Mouse (Mus musculus) heart, embryonic 13.5 days (tissue): Measurements from ENCODE around the gene Gnl1. TPM values are rescaled to one million over a fixed set of nuclear protein-coding genes. Genes with fewer than 3 reads are reported as not detected.

Experiments used
- ATAC-seq: fragments of 200-750 bp; cut with Nextera tagmentation; 2 replicates; pipeline ENCODE4 v1.8.0; 2017; ENCODE audit warnings: moderate TSS enrichment; ENCODE audit not compliant: insufficient number of reproducible peaks, low FRiP score, low TSS enrichment; ENCODE audit errors: extremely low read depth
- H3K27ac ChIP-seq: fragments of 300-500 bp; sonication (generic); replicated peaks from 2 replicates; pipeline ENCODE4 v1.5.1; 2015; ENCODE audit warnings: moderate library complexity, mild to moderate bottlenecking, inconsistent platforms
- H3K27me3 ChIP-seq: fragments of 300-500 bp; sonication (generic); replicated peaks from 2 replicates; pipeline ENCODE4 v1.6.1; 2015; ENCODE audit warnings: mild to moderate bottlenecking, inconsistent platforms
- H3K36me3 ChIP-seq: fragments of 300-500 bp; sonication (generic); 2 replicates; pipeline ENCODE4 v1.6.1; 2015; ENCODE audit warnings: mild to moderate bottlenecking, inconsistent platforms
- H3K4me1 ChIP-seq: fragments of 300-500 bp; sonication (generic); 2 replicates; pipeline ENCODE4 v1.6.1; 2015; ENCODE audit warnings: inconsistent platforms
- H3K4me2 ChIP-seq: fragments of 300-500 bp; sonication (generic); 2 replicates; pipeline ENCODE4 v1.6.1; 2015; ENCODE audit warnings: inconsistent platforms, mild to moderate bottlenecking, moderate library complexity
- H3K4me3 ChIP-seq: fragments of 300-500 bp; sonication (generic); 2 replicates; pipeline ENCODE4 v1.5.1; 2015; ENCODE audit warnings: moderate library complexity, mild to moderate bottlenecking, inconsistent platforms
- H3K9ac ChIP-seq: fragments of 300-500 bp; sonication (generic); 2 replicates; pipeline ENCODE4 v1.6.1; 2015; ENCODE audit warnings: inconsistent platforms, mild to moderate bottlenecking, moderate library complexity
- H3K9me3 ChIP-seq: fragments of 300-500 bp; sonication (generic); 2 replicates; pipeline ENCODE4 v1.6.1; 2016; ENCODE audit warnings: inconsistent platforms
- WGBS: fragments of 180-500 bp; shearing (Covaris S2); methylation state at CpG from one replicate; pipeline ENCODE4 v1.1.7; 2015; ENCODE audit warnings: mixed read lengths; 5-methylcytosine and 5-hydroxymethylcytosine counted together
- polyA plus RNA-seq: library from polyadenylated mRNA; unstranded; fragments of >200 nt; fragmentation: Nextera tagmentation; extraction: Ambion mirVana; gene quantifications from 2 replicates; pipeline ENCODE4 v1.2.1, GENCODE M21; 2015

The Gnl1 gene
- polyA plus RNA-seq, 1 experiment from 2014 or later, result 38.9 TPM

DNA sequence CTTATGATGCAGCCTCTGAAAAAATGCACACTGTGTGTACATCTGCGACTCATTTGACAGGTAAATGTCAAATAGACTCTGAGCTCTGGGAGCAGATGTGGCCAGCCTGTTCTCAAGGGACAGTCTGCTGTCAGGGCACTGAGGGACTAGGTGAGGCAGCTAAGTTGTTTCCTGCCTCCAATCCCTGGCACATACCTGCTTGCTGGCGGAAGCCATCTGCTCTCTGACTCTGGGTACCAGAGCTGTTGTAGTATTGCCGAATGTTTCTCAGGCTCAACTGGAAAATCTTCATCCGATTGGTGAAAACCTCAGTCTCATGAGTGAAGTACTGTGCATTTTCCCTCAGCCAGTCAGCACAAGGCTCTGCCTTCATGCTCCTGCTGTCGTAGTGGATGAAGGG is 37.4 kb downstream of the Gnl1 start:
- Histone ChIP-seq H3K27ac (no peak overlapping the region), H3K36me3 (peaks cover 26% of the 10 kb centered on the region), H3K27me3 (no peaks in the 10 kb centered on the region), H3K4me2 (peak overlapping the region; percentile 61; the same call in 1 of the 2 replicates), H3K4me3 (no peak overlapping the region), H3K9ac (no peak overlapping the region), H3K4me1 (peaks cover 4% of the 10 kb centered on the region; the same call in 1 of the 2 replicates), H3K9me3 (no peaks in the 10 kb centered on the region)
- 81% methylated on average over 5 of the region's 5 CpGs for WGBS
- no peak for ATAC-seq

GRCm38 (mm10) chr17:36018979-36019378 is 39.3 kb downstream of the Gnl1 start:
- Histone ChIP-seq H3K4me2 (peak overlapping the region; percentile 61), H3K9ac (no peak overlapping the region), H3K27ac (no peak overlapping the region; the same call in 1 of the 2 replicates), H3K27me3 (no peaks in the 10 kb centered on the region), H3K4me1 (peaks cover 15% of the 10 kb centered on the region), H3K9me3 (no peaks in the 10 kb centered on the region), H3K4me3 (peak overlapping the region; percentile 34), H3K36me3 (peaks cover 26% of the 10 kb centered on the region)
- ATAC-seq, result no peak
- WGBS, result 46% methylated on average over 2 of the region's 2 CpGs

DNA sequence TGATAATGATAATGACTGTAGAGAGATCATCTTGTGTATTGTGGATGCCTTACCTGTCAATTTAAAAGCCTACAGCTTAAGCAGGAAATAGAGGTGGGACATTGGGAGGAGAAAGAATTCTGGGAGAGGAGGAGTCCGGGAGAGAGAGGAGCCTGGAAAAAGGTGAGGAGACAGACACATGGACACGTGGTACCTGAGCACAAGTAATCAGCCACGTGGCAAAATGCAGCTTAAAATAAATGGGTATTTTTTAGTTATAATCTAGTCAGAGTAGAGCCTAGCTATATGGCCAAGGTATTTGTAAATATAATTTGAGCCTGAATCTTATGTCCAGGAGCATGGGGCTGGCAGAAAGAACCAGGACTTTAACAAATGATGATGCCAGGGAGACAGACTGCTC is 39.9 kb downstream of the Gnl1 start:
- peaks cover 15% of the 10 kb centered on the region for H3K4me1 ChIP-seq
- H3K36me3 ChIP-seq, result peaks cover 21% of the 10 kb centered on the region
- peak overlapping the region; percentile 34 for H3K4me3 ChIP-seq
- peak overlapping the region; percentile 73 for H3K27ac ChIP-seq
- H3K9me3 ChIP-seq, result no peaks in the 10 kb centered on the region
- no peak overlapping the region for H3K9ac ChIP-seq
- no peak for ATAC-seq
- 63% methylated on average over 3 of the region's 3 CpGs for WGBS
- H3K27me3 ChIP-seq, result no peaks in the 10 kb centered on the region
- peak overlapping the region; percentile 61 for H3K4me2 ChIP-seq

GRCm38 (mm10) chr17:36020191-36021073 is 40.8 kb downstream of the Gnl1 start, which contains the start of gene H2-T24:
Gene H2-T24 (minus strand): TSS chr17:36020560.
- Histone ChIP-seq H3K4me2 (peak within 1 kb of the TSS; percentile 61), H3K4me1 (peaks cover 15% of the 10 kb centered on the region), H3K27ac (peak within 1 kb of the TSS; percentile 73), H3K27me3 (no peaks in the 10 kb centered on the region), H3K4me3 (peak within 1 kb of the TSS; percentile 34), H3K9ac (peak within 1 kb of the TSS; percentile 2; the same call in 1 of the 2 replicates), H3K9me3 (no peaks in the 10 kb centered on the region), H3K36me3 (peaks cover 11% of the 10 kb centered on the region; the same call in 1 of the 2 replicates)
- peak; percentile 61; the same call in 1 of the 2 replicates for ATAC-seq
- WGBS, result 19% methylated on average over 15 of the region's 15 CpGs

DNA sequence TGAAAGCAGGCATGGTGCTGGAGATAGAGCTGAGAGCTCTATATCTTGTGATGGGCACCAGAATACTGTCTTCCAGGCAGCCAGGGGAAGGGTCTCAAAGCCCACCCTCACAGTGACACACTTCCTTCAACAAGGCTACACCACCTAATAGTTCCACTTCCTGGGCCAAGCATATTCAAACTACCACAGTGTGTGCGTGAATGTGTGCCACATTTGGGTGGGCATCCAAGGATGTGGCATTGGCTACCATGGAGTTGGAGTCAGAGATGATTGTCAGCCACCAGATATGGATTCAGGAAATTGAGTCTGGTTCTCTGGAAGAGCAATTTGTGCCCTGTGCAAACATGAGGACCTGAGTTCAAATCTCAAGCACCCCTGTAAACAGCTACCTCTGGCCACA is 41.7 kb downstream of the Gnl1 start:
- peaks cover 15% of the 10 kb centered on the region for H3K4me1 ChIP-seq
- peaks cover 5% of the 10 kb centered on the region; the same call in 1 of the 2 replicates for H3K36me3 ChIP-seq
- WGBS, result 85% methylated on average over 1 of the region's 1 CpGs
- H3K9ac ChIP-seq, result no peak overlapping the region
- peak overlapping the region; percentile 73 for H3K27ac ChIP-seq
- ATAC-seq, result no peak
- no peaks in the 10 kb centered on the region for H3K9me3 ChIP-seq
- no peak overlapping the region; the same call in 1 of the 2 replicates for H3K4me3 ChIP-seq
- H3K27me3 ChIP-seq, result no peaks in the 10 kb centered on the region
- H3K4me2 ChIP-seq, result peak overlapping the region; percentile 61

DNA sequence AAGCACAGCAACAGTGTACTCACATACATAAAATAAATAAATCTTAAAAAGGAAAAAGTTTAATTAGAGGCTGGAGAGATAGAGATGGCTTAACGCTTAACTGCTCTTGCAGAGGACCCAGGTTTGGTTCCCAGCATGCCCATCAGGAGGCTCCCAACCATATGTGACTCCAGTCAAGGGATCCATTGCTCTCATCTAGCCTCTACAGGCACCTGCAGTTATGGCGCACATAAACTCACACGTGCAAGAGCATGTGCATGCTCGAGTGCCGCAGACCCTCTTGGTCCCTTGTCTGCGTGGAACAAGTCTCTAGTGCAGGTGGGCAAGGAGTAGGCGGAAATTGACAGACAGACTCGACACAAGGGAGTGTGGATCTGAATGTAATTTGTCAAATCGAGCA is 42.4 kb downstream of the Gnl1 start:
- Histone ChIP-seq H3K27ac (no peak overlapping the region), H3K4me1 (peaks cover 15% of the 10 kb centered on the region), H3K9me3 (no peaks in the 10 kb centered on the region), H3K4me3 (no peak overlapping the region), H3K27me3 (no peaks in the 10 kb centered on the region), H3K36me3 (no peaks in the 10 kb centered on the region), H3K4me2 (no peak overlapping the region), H3K9ac (no peak overlapping the region)
- 85% methylated on average over 9 of the region's 9 CpGs for WGBS
- ATAC-seq, result no peak

- peaks cover 15% of the 10 kb centered on the region for H3K4me1 ChIP-seq
- no peak overlapping the region for H3K4me3 ChIP-seq
- H3K9ac ChIP-seq, result no peak overlapping the region
- no peak overlapping the region for H3K4me2 ChIP-seq
- no peak overlapping the region for H3K27ac ChIP-seq
- 84% methylated on average over 6 of the region's 6 CpGs for WGBS
- H3K9me3 ChIP-seq, result no peaks in the 10 kb centered on the region
- no peak for ATAC-seq
- H3K27me3 ChIP-seq, result no peaks in the 10 kb centered on the region
- H3K36me3 ChIP-seq, result no peaks in the 10 kb centered on the region
Measured at GRCm38 (mm10) chr17:36022922-36023321, 43.3 kb downstream of the Gnl1 start.

GRCm38 (mm10) chr17:36023710-36024654 is 44.3 kb downstream of the Gnl1 start:
- Histone ChIP-seq H3K4me2 (0 out of 2 replicates have a peak overlapping the region, but pooled peaks have one; percentile 20), H3K4me3 (no peak overlapping the region), H3K36me3 (no peaks in the 10 kb centered on the region), H3K9ac (no peak overlapping the region), H3K27me3 (no peaks in the 10 kb centered on the region), H3K27ac (peak overlapping the region; percentile 6; the same call in 1 of the 2 replicates), H3K9me3 (no peaks in the 10 kb centered on the region), H3K4me1 (peaks cover 17% of the 10 kb centered on the region)
- WGBS, result 54% methylated on average over 9 of the region's 9 CpGs
- no peak for ATAC-seq

- no peak overlapping the region for H3K27ac ChIP-seq
- WGBS, result 40% methylated on average over 5 of the region's 5 CpGs
- ATAC-seq, result no peak
- H3K36me3 ChIP-seq, result no peaks in the 10 kb centered on the region
- H3K9ac ChIP-seq, result no peak overlapping the region
- no peak overlapping the region for H3K4me3 ChIP-seq
- H3K4me1 ChIP-seq, result peaks cover 17% of the 10 kb centered on the region
- no peak overlapping the region for H3K4me2 ChIP-seq
- H3K9me3 ChIP-seq, result no peaks in the 10 kb centered on the region
- H3K27me3 ChIP-seq, result no peaks in the 10 kb centered on the region
Measured at GRCm38 (mm10) chr17:36025197-36025596, 45.5 kb downstream of the Gnl1 start.

DNA sequence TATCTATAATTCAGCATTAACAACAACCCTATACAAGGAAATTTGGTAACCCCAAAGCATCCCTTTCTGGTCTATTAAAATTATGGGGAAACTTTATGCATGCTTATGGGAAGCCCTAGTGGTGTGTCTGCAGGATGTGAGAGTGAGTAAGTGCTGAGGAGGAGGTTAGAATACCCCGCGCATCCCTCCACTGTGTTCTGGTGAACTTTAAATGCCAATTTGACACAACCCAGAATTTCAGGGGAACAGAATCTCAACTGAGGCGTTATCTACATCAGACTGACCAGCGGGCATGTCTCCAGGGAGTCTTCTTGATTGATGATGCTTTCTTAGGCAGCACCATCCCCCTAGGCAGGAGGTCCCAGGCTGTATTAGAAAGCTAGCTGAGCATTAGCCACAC is 46.2 kb downstream of the Gnl1 start:
- H3K4me2 ChIP-seq, result no peak overlapping the region
- H3K9me3 ChIP-seq, result no peaks in the 10 kb centered on the region
- peaks cover under 1% of the 10 kb centered on the region; the same call in 1 of the 2 replicates for H3K27me3 ChIP-seq
- ATAC-seq, result no peak
- H3K36me3 ChIP-seq, result no peaks in the 10 kb centered on the region
- H3K9ac ChIP-seq, result no peak overlapping the region
- no peak overlapping the region for H3K4me3 ChIP-seq
- H3K4me1 ChIP-seq, result peaks cover 17% of the 10 kb centered on the region
- 48% methylated on average over 4 of the region's 4 CpGs for WGBS
- no peak overlapping the region for H3K27ac ChIP-seq

- Histone ChIP-seq H3K4me2 (no peak overlapping the region), H3K4me1 (peaks cover 19% of the 10 kb centered on the region), H3K36me3 (no peaks in the 10 kb centered on the region), H3K9ac (no peak overlapping the region), H3K9me3 (no peaks in the 10 kb centered on the region), H3K4me3 (no peak overlapping the region), H3K27ac (no peak overlapping the region), H3K27me3 (peaks cover 11% of the 10 kb centered on the region)
- 89% methylated on average over 4 of the region's 4 CpGs for WGBS
- no peak for ATAC-seq
Measured at GRCm38 (mm10) chr17:36027663-36028062, 48.0 kb downstream of the Gnl1 start.
